Mouse (Mus musculus) olfactory bulb, adult 2 months (tissue): ENCODE data around the gene Olfr196.
"Not testable (repeated sequence)": the region's sequence is repeated elsewhere in the genome, so short reads cannot be mapped to it uniquely, and the experiment has no call there.

Experiments
- CTCF ChIP-seq: fragments of 200-500 bp; IDR thresholded peaks from 2 replicates; pipeline ENCODE4 v1.5.1; 2012; ENCODE audit warnings: low read depth, mild to moderate bottlenecking, low read length, moderate library complexity; ENCODE audit not compliant: insufficient read depth
- POLR2A ChIP-seq: fragments of 200-500 bp; IDR thresholded peaks from 2 replicates; pipeline ENCODE4 v1.6.1; 2012; ENCODE audit warnings: mild to moderate bottlenecking, low read depth, low read length, moderate library complexity; ENCODE audit not compliant: insufficient read depth

DNA sequence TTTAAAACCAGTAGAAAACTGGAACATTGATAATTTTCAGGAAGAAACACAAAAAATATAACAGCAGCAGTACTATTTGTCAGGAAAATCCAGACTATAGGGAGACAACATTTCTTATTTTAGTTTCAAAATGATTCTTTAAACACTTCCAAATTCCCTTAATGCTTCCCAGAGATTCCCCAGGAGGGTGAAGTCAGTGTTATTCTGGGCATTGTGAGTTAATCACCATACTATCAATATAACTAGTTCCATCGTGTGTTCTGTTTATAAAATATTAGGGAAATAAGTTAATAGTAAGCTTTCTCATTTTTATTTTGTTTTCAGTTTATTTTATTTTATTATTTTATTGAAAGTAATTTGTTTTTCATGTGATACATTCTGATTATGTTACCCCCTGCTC, 33.2 kb upstream of the Olfr196 start, which contains the start of gene Olfr198:
- TF ChIP-seq POLR2A, CTCF: not testable (repeated sequence)
